Mouse (Mus musculus): ENCODE data around the gene Pdp2.
"Not testable (repeated sequence)": the region's sequence is repeated elsewhere in the genome, so short reads cannot be mapped to it uniquely, and the experiment has no call there.

Pdp2 gene

GRCm38 (mm10) chr8:104635004-104635710 lies 43.9 kb downstream of the Pdp2 start:
- no peak for DNase-seq

DNA sequence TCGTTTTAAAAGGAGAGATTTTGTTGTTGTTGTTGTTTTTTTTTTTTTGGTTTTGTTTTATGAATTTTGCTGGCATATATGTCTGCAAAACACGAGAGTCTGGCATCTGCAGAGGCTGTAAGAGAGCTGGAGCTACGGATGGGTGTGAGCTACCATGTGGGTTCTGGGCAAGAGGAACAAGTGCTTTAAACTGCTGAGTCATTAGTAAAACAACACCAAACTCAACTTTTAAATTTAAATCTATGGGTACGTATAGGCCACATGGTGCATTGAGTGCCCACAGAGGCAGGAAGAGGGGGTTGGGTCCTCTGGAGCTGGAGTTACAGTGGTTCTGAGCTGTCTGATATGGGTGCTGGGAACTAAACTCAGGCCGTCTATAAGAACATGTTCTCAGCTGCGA lies 46.8 kb downstream of the Pdp2 start:
- no peak for DNase-seq

DNA sequence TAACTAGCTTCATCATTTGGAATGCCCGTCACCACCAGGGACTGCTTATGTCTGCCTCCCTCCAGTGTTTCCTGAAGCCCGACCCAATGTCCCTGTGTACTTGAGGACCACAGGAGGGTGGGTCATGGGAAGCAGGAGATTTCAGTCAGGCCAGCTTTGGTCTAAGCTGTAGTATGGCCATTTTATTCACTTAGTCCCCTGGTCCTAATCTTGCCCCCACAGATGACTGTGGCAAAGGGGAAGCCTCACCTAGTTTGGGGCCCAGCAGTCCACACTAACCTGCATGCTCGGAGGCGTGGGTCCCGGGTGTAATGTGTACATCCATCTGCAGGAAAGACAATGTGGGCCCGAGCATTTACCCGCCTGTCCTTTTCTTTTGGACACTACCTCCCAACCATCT lies 49.0 kb downstream of the Pdp2 start:
- DNase-seq = no peak

DNA sequence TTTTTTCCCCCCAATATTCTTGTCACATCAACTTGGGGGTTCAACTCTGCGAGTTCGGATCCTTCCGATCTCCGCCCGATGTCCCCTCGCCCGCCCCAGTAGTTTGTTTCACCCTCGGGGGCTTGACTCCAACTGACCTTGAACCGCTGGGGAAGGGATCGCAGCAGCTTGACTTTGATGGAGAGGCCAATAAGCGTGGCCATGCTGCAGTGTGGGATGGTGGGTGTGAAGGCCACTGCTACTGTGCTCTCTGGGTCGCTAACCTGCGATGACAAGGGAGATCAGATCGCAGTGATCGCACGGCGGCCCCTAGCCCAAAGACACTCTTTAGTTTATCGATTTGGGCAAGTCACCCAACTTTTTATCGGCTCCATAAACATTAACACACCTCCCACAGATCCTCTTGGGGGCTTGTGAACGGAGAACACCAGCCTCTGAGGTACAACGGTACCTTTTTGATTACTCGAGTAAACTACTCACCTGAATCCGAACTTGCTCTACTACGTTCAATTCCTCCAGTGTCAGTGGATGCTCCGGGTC lies 49.6 kb downstream of the Pdp2 start:
- peak; percentile 31 for DNase-seq

DNA sequence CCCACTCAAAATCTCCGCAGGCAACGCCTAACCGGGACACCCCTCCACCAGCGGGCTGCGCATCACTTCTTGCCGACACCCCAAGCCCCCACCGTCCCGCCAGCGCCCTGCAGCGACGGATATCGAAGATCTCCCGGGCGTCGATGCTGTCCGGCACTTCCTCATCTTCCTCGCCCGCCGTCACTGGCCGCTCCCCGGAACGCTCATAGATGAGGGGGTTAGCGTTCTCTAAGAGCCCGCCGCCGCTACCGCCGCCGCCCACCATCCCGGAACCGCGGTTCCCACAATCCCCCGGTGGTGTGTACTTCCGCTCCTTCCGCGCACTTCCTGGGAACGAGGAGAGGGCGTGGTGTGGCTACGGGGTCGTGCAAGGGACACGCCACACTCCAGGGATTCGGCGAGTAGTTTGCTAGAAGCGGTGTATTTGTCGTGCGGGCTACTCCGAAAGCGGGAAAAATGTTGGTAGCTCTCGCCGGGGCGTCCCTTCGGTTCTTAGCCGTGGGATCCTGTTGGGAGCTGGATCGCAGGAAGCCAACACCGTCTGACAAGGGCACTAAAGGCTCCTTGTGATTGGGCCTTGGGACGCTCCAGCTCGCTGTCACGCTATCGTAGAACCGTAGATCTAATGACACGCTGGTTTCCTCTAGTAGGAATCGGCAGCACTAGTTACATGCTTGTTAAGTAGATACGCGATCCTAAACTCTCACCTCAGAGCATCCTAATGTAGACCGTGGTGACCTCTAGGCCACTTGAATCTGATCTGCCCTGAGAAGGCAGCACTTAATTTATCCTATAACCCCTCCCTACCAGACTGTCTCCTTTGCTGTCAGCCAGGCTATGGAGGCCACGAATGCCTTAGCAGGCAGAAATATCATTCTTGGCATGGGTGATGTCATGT lies 50.4 kb downstream of the Pdp2 start, which contains the start of gene Ciao2b:
Gene Ciao2b, minus strand, starts transcription at position 540 of the 898 bp plus-strand sequence.
- DNase-seq = peak; percentile 84

DNA sequence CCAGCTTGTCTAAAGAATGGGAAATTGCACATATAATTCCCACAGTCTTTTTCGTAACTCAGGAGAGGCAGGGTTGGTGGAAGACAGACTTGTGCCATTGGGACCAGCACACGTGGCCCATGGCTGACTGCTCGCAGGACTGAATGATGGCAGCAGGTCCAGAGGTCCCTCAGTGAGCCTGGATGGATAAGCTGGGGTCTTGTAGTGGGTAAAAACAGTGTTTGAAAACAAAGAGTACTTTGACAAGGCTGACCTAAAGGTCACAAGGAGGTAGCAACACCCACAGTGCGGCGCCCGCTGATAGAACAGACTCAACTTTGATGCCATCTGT lies 51.0 kb downstream of the Pdp2 start:
- no peak for DNase-seq

- not testable (repeated sequence) for DNase-seq
Observed at GRCm38 (mm10) chr8:104644187-104644586, 52.9 kb downstream of the Pdp2 start.

All from cerebellum, adult 9-10 months (tissue).